Mouse (Mus musculus): ENCODE data around the gene Snrnp35.
A peak's percentile ranks its signal among the peaks of the same experiment; 100 is the strongest.

Gene Snrnp35

DNA sequence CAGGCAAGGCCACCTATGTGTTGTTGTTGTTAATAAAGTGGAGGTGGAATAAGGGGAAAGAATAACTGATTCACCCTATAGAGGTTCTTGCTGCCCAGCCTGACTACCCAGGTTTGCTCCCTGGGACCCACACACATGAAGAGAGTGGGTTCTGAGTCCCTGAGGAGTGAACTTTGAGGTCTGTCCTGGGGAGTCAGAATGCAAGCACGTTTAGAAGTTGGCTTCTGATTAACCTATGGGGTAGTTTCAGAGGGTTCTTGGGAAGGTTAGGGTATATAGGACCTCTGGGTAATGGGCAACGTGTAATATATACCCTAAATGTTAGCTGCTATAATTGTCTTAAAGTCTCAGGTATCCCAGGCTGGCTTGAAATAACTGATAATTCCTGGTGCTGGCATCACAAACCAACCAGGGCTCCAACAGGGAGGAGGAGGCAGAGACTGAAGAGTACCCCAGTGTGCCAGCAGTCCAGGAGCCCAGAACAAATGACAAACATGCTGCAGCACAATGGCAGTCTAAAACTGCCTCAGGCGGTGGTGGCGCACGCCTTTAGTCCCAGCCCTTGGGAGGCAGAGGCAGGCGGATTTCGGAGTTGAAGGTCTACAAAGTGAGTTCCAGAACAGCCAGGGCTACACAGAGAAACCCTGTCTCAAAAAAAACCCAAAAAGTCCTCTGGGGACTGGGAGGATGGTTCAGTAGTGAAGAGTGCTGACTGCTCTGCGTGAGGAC is 20.5 kb upstream of the Snrnp35 start:
- no peak for DNase-seq (ENCODE audit: low spot score in 2 of 2)

GRCm38 (mm10) chr5:124463462-124463861 is 19.5 kb upstream of the Snrnp35 start:
- no peak for DNase-seq (ENCODE audit: low spot score in 2 of 2)

DNA sequence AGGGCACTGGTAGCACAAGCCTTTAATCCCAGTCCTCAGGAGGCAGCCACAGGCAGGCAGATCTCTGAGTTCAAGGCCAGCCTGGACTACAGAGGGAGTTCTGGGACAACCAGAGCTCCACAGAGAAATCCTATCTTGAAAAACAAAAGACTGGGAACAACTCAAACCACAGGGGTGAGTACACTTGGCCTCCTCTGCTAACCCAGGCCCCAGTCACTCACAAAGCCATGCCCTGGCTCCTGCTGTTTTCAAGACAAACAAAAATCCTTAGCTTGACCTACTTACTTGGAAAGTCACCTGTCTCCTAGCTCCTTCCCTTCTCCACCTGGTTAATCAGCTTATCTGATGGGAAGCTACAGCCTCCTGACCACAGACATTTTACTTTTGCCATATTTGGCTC is 18.0 kb upstream of the Snrnp35 start:
- no peak for DNase-seq (ENCODE audit: low spot score in 2 of 2)

DNA sequence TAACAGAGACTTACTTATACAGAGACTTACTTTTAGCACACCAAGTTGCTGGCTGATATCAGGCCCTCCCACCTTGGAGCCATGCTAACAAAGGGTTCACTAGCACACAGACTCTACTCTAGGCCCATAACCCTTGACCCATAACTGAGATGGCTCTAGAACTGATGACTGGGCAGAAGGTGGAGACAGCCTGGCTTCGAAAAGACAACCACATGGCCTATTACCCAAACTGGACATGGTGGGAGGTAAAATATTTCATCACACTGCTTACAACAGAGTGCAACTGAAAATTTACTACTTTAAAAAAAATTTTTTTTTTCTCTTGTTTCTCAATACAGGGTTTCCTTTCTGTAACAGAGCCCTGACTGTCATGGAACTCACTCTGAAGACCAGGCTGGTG is 15.2 kb upstream of the Snrnp35 start:
- DNase-seq (ENCODE audit: low spot score in 2 of 2), result no peak

DNA sequence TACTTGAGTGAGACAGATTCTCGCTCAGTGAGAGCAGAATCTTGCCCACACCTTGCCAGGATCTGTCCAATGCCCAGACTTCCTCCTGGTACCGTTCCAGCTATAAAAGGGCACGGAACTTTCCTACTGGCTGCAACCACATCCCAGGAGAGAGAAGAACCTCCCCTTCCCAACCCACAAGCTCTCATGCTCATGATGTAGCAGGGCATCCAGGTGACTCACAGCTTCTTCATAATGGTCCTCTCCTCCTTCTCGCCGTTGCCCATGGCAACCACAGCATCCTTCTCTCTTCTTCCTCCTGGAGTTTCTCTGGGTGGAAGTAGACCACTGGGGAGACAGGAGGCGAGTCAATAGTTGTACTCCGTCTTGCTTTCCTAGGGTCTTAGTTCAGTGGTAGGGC is 14.6 kb upstream of the Snrnp35 start:
- DNase-seq (ENCODE audit: low spot score in 2 of 2), result no peak

GRCm38 (mm10) chr5:124469486-124469885 is 13.4 kb upstream of the Snrnp35 start:
- DNase-seq (ENCODE audit: low spot score in 2 of 2), result no peak

- DNase-seq (ENCODE audit: low spot score in 2 of 2), result no peak
Measured at GRCm38 (mm10) chr5:124470591-124471171, 12.3 kb upstream of the Snrnp35 start.

DNA sequence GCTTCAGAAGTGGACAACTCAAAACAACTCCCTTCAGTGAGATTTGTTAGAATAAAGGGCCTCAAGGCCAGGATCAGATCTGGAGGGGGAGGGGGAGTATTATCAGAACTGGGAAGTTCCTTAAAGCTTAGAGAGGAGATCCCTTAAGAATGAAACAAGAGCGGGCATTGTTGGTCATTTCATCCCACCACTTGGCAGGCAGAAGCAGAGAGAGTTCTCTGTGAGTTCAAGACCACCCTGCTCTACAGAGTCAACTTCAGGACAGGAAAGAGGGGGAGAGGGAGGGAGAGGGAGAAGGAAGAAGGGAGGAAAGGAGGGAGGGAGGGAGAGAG is 4.1 kb upstream of the Snrnp35 start:
- no peak for DNase-seq (ENCODE audit: low spot score in 2 of 2)

GRCm38 (mm10) chr5:124480119-124480518 is 2.8 kb upstream of the Snrnp35 start:
- peak; percentile 49 to 53 for DNase-seq (ENCODE audit: low spot score in 2 of 2)

- no peak for DNase-seq (ENCODE audit: low spot score in 2 of 2)
Measured at GRCm38 (mm10) chr5:124481714-124482113, 1.2 kb upstream of the Snrnp35 start.

- peak in 1 of 2 experiments; percentile 22 for DNase-seq (ENCODE audit: low spot score in 2 of 2)
Measured at GRCm38 (mm10) chr5:124482436-124482965, 433 bp upstream of the Snrnp35 start.

DNA sequence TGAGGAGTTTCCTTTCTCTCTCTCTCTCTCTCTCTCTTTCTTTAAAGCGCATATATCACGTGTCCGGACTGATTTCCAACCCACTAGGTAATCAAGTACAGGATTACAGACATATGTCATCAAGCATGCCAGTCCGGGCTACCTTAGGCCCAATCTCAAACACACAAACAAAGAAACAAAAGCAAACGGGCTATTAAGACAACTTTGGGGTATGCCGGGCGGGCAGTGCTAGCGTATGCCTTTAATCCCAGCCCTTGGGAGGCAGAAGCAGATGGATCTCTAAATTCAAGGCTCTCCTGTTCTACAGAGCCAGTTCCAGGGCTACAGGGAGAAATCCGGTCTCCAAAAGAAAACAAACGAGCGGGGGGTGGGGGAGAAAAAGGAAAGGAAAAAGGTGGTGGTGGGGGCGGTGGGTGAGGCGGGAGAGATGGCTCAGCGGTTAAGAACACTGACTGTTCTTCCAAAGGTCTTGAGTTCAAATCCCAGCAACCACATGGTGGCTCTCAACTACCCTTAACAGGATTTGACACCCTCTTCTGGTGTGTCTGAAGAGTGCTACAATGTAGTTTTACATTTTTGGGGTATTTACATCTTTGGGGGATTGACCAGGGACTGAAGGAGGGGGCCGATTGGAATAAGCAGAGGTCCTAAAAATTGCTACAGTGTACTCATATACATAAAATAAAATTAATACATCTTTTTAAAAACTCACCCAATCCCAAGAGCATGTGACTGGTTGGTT is 892 bp downstream of the Snrnp35 start:
- no peak for DNase-seq (ENCODE audit: low spot score in 2 of 2)

DNA sequence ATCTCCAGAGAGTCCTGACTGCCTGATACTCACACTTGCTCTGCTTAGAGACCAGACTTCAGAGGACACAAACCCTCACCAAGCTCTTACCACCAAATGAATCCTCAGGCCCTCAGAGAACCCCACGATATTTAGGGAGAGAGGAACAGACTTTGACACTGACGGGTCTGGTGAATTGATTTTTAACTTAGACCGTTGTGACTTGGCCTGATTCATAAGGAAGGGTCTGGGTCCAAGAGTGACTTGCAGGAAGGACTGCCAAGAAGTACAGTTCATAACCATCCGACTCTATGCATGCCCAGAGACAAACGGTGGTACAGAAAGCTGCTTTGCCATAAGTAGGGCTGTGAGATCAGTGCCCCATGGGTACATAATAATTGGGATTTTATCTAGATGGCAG is 2.7 kb downstream of the Snrnp35 start:
- DNase-seq (ENCODE audit: low spot score in 2 of 2), result no peak

GRCm38 (mm10) chr5:124488885-124489284 is 6.0 kb downstream of the Snrnp35 start:
- no peak for DNase-seq (ENCODE audit: low spot score in 2 of 2)

DNA sequence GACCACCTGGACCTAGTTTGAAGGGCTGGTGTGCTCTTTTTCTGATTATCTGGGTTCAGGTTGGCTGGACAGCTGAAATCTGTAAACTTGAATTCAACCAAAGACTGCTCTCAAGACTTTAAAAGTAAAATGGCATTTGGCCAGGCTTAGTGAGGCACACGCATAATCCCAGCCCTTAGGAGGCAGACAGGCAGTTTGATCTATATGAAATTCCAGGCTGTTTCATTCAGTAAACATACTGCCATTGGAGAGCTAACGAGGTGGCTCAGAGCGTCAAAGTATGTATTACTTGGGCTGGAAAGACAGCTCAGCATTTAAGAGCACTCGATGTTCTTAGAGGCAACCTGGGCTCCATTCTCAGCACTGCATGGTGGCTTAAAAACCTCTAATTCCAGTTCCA is 8.8 kb downstream of the Snrnp35 start:
- no peak for DNase-seq (ENCODE audit: low spot score in 2 of 2)

DNA sequence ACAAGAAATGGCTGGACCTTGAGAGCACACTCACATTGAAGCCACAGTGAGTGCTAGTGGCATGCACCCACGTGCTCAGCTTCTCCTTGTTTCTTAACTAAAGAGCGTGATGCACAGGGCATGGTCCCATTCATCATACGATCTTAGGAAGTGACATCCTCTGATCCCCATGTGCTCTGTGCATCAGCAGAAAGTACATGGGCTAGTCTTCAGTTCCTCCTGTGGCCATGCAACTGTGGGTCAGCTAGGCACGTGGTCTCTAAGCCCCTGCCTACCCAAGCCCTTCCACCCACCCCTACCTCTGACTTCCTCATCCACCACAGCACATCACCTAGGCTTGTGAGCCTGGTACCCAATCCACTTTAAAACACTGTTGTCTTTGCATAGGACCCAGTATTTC is 9.7 kb downstream of the Snrnp35 start:
- DNase-seq (ENCODE audit: low spot score in 2 of 2), result peak; percentile 34 to 36

- peak; percentile 37 to 43 for DNase-seq (ENCODE audit: low spot score in 2 of 2)
Measured at GRCm38 (mm10) chr5:124493455-124493854, 10.5 kb downstream of the Snrnp35 start.

- no peak for DNase-seq (ENCODE audit: low spot score in 2 of 2)
Measured at GRCm38 (mm10) chr5:124495547-124495946, 12.6 kb downstream of the Snrnp35 start.

GRCm38 (mm10) chr5:124496614-124497514 is 13.9 kb downstream of the Snrnp35 start:
- DNase-seq (ENCODE audit: low spot score in 2 of 2), result peak; percentile 55 to 60

DNA sequence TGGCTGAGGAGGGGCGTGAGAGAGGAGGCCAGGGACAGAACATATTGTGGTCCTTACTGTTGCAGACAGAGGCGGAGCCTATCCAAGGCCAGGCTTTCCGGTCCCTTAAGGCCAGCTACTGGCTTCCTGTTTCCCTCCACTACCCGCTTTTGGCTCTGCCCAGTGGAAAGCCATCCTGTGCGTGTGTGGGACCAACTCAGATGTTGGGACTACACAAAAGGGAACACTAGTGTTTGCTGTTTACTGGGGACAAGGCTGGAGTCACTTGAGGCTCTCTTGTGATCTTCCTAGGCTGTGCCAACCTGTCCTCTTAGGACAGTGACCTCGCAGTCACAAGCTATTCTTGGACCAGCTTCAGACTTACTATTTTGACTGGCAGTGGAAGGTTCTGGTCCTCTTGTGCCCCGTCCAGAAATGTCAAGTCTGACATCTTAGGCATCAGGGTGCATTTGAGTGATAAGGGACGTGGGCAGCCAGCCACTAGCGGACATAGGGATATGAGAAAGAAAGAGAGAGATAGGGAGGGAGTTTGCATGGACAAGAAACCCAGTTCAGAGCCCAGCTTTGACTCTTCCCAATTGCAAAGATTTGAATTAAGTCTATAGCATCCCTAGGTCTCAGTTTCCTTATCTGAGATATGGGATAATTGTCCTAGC is 15.4 kb downstream of the Snrnp35 start:
- peak; percentile 17 to 36 for DNase-seq (ENCODE audit: low spot score in 2 of 2)

- DNase-seq (ENCODE audit: low spot score in 2 of 2), result no peak
Measured at GRCm38 (mm10) chr5:124499001-124499400, 16.1 kb downstream of the Snrnp35 start.

All from spleen, postnatal 36 days (tissue).